Mouse (Mus musculus) hindbrain, postnatal 0 days (tissue): Measurements from ENCODE around the gene Clybl. TPM values are rescaled to one million over a fixed set of nuclear protein-coding genes. Genes with fewer than 3 reads are reported as not detected.

Experiments used
- ATAC-seq: fragments of 200-750 bp; cut with Nextera tagmentation; 2 replicates; pipeline ENCODE4 v1.8.0; 2017; ENCODE audit warnings: mild to moderate bottlenecking, moderate TSS enrichment, moderate library complexity
- DNase-seq: peaks from one replicate; pipeline ENCODE4 v3.0.0-alpha.2; 2015; ENCODE audit warnings: low spot score
- H3K27ac ChIP-seq: fragments of 300-500 bp; sonication (generic); 2 replicates; pipeline ENCODE4 v1.5.1; 2014; ENCODE audit warnings: mild to moderate bottlenecking
- H3K27me3 ChIP-seq: fragments of 300-500 bp; sonication (generic); 2 replicates; pipeline ENCODE4 v1.6.1; 2014; ENCODE audit warnings: low read length, mixed read lengths; ENCODE audit not compliant: insufficient read depth
- H3K36me3 ChIP-seq: fragments of 300-500 bp; sonication (generic); 2 replicates; pipeline ENCODE4 v1.6.1; 2014; ENCODE audit warnings: low read length, mixed read lengths; ENCODE audit not compliant: insufficient read depth
- H3K4me1 ChIP-seq: fragments of 300-500 bp; sonication (generic); 2 replicates; pipeline ENCODE4 v1.6.1; 2014; ENCODE audit warnings: antibody characterized with exemption, low read length, mixed read lengths; ENCODE audit not compliant: insufficient read depth
- H3K4me2 ChIP-seq: fragments of 300-500 bp; sonication (generic); 2 replicates; pipeline ENCODE4 v1.6.1; 2014; ENCODE audit warnings: low read depth, mild to moderate bottlenecking, low read length, moderate library complexity, mixed read lengths
- H3K4me3 ChIP-seq: fragments of 300-500 bp; sonication (generic); 2 replicates; pipeline ENCODE4 v1.5.1; 2014; ENCODE audit warnings: low read length
- H3K9ac ChIP-seq: fragments of 300-500 bp; sonication (generic); replicated peaks from 2 replicates; pipeline ENCODE4 v1.6.1; 2014; ENCODE audit warnings: mild to moderate bottlenecking, low read length, moderate library complexity, mixed read lengths
- H3K9me3 ChIP-seq: fragments of 300-500 bp; sonication (generic); 2 replicates; pipeline ENCODE4 v1.6.1; 2016; ENCODE audit warnings: low read length, mixed read lengths
- CTCF ChIP-seq: IDR thresholded peaks from 2 replicates; pipeline ENCODE4 v1.5.1; 2016; ENCODE audit warnings: antibody characterized with exemption, control low read depth, low read depth
- WGBS: fragments of 180-500 bp; shearing (Covaris S2); extraction: QIAGEN DNeasy Blood & Tissue Kit; methylation state at CpG from one replicate; pipeline ENCODE4 v1.1.7; 2014; 5-methylcytosine and 5-hydroxymethylcytosine counted together
- polyA plus RNA-seq: library from polyadenylated mRNA; unstranded; fragments of >200 nt; fragmentation: Nextera tagmentation; extraction: Ambion mirVana; gene quantifications from 2 replicates; pipeline ENCODE4 v1.2.1, GENCODE M21; 2015
- total RNA-seq: library from RNA; depleted of rRNA; stranded (reverse); fragments of >200 nt; gene quantifications from 2 replicates; pipeline ENCODE4 v1.2.3, GENCODE M21; 2014

The Clybl gene
- total and polyA plus RNA-seq, 2 experiments from 2014 or later: 13.3 to 26.7 TPM

DNA sequence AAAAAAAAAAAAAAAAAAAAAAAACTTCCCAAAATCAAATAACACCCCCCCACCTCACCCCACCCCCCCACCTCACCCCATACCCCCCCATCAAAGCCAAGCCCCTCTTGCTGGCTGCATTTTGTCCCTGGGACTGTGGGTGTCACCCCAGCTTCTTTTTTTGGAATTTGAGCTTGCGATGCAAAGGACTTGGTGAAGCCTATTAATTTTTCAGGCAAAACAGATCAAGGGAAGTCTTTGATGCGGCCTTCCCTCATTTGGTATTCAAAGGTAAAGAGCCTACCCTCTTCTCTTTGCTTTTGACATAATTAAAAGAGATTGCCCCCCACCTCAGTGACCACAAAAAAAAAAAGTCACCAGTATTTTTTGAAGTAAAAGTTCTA, 44.6 kb downstream of the Clybl start:
- no peak overlapping the region for H3K4me2 ChIP-seq
- no peak overlapping the region for H3K4me3 ChIP-seq
- H3K9me3 ChIP-seq: no peaks in the 10 kb centered on the region
- WGBS: 42% methylated on average over 2 of the region's 2 CpGs
- peak overlapping the region; percentile 75; the same call in 1 of the 2 replicates for H3K27ac ChIP-seq
- TF ChIP-seq CTCF: peak; percentile 33
- peaks cover 17% of the 10 kb centered on the region for H3K27me3 ChIP-seq
- peak; percentile 72 for DNase-seq
- H3K36me3 ChIP-seq: no peaks in the 10 kb centered on the region
- no peaks in the 10 kb centered on the region for H3K4me1 ChIP-seq
- no peak overlapping the region for H3K9ac ChIP-seq
- ATAC-seq: no peak

DNA sequence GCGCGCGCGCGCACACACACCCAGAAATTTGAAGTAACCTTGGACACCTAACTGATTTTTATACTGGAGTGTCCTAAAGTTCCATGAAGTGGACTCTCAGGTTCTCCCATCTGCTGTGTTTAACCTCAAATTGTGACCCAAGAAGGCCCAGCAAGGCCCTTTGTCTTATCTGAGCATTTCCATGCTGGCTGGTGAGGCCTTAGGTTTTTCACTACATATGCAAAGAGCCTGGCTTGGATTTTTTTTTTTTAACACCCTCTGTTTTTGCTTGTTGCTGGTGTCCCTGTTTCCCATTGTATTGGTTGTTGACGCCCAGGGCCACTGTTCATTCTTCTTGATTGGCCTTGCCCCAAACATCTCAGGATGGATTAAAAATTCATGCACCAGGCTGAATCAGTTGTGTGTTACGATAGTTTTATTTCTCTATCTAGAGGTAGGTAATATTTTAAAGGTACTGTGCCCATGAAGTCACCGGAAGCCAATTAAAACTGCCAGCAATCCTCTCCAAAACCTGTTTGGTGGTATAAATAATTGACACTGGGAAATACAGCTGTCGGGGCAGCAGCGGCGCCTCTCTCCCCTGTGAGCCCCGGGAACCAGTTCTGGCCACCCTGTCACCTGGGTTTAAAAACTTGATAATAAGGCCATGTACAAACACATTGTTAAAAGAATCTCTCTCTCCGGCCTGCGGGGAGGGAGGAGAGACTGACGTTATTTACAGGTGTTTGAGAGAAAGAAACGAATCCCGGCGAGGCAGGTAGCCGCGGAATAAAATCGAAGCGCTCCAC, 45.4 kb downstream of the Clybl start:
- ATAC-seq: no peak
- H3K9ac ChIP-seq: peak overlapping the region; percentile 35; the same call in 1 of the 2 replicates
- no peak overlapping the region for H3K4me3 ChIP-seq
- peak; percentile 19 for DNase-seq
- H3K36me3 ChIP-seq: no peaks in the 10 kb centered on the region
- peaks cover 22% of the 10 kb centered on the region for H3K27me3 ChIP-seq
- peak overlapping the region; percentile 75 for H3K27ac ChIP-seq
- H3K9me3 ChIP-seq: no peaks in the 10 kb centered on the region
- peak overlapping the region; percentile 29 for H3K4me2 ChIP-seq
- TF ChIP-seq CTCF: no peak
- 39% methylated on average over 22 of the region's 22 CpGs for WGBS
- no peaks in the 10 kb centered on the region for H3K4me1 ChIP-seq

DNA sequence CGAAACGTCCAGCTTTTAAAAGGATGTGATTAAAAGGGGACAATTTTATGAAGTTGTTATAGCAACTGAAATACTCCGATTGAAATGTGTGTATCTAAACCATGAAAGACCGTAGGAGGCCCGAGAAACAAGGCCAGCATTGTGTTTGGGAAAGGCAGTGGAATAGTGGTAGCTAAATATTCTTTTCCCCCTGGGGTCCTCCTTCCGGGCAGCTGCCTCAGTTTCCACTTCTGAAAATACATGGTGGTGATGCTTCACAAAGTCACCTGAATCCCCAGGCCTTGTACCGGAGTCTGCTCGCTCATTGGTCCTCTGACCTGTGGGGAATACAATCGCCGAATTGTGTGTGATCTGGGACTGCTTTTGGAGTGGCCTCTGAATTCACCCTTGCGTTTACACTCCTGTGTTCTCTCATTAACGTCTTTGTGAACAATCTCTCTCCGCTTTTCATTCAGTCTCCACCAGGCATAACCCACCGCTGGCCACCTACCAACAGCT, 46.0 kb downstream of the Clybl start:
- Histone ChIP-seq H3K4me2 (peak overlapping the region; percentile 29; the same call in 1 of the 2 replicates), H3K27ac (peak overlapping the region; percentile 75), H3K4me3 (no peak overlapping the region), H3K4me1 (no peaks in the 10 kb centered on the region), H3K27me3 (peaks cover 22% of the 10 kb centered on the region), H3K36me3 (no peaks in the 10 kb centered on the region), H3K9me3 (no peaks in the 10 kb centered on the region), H3K9ac (0 out of 2 replicates have a peak overlapping the region, but pooled peaks have one; percentile 35)
- DNase-seq: peak; percentile 53
- ATAC-seq: no peak
- TF ChIP-seq CTCF: no peak
- 15% methylated on average over 14 of the region's 14 CpGs for WGBS

DNA sequence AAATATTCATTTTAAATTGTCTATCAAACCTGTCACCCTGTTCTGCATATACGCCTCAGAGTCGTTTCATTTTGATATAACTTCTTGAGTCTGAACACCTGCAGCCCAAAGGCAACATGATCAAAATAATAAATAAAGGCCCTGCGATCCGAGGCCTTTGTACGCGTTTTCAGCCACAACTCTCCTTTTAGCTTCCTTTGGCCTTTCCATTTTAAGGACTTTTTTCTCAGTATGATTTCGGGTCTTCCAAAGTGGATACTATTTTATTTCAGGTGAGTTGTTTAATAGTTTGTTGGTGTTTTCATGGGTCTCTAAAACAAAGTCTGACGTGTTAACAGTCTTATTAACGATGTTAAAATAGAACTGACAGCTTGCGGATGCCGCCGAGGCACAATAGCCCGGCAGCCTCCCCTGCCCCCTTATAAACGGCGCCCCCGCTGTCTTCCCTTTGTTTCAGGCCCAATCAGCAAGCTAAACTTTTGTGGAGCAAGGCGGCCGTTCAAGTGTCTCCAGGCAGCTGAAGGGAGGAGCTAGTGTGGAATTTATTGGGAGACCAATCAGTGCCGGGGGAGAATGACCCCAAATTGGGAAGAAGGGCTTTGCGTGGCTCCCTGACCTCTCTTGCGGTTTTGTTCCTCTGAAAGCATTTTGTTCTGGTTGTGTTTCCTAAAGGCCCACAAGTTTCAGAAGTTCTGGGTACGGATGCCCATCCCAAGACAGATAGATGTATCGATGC, 47.5 kb downstream of the Clybl start:
- no peaks in the 10 kb centered on the region for H3K4me1 ChIP-seq
- H3K36me3 ChIP-seq: no peaks in the 10 kb centered on the region
- no peak for TF ChIP-seq CTCF
- H3K27ac ChIP-seq: peak overlapping the region; percentile 76
- H3K4me3 ChIP-seq: peak overlapping the region; percentile 8; the same call in 1 of the 2 replicates
- DNase-seq: peak; percentile 85
- 14% methylated on average over 23 of the region's 23 CpGs for WGBS
- no peak overlapping the region for H3K9ac ChIP-seq
- peaks cover 22% of the 10 kb centered on the region for H3K27me3 ChIP-seq
- ATAC-seq: peak; percentile 72
- no peaks in the 10 kb centered on the region for H3K9me3 ChIP-seq
- peak overlapping the region; percentile 41 for H3K4me2 ChIP-seq

DNA sequence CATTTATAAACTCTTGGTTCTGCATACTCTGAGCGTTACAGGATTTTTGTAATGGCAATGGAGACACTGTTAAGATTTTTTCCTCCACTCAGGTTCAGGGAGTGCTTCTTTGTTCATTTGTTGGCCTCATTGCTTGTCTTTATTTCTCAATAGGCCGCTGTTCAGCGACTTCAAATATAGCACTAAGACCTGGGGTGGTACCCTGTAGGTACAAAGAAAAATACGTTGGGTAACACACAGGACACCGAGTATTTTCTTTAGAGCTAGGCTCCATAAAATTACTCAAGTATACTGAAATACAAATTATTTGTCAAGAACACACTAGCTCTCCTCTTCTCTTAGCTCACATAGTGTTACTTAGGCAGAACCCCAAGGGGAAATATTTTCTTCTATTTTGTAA, 48.5 kb downstream of the Clybl start:
- Histone ChIP-seq H3K4me3 (no peak overlapping the region), H3K27me3 (peaks cover 22% of the 10 kb centered on the region), H3K36me3 (no peaks in the 10 kb centered on the region), H3K27ac (peak overlapping the region; percentile 76), H3K9me3 (no peaks in the 10 kb centered on the region), H3K4me1 (no peaks in the 10 kb centered on the region), H3K9ac (no peak overlapping the region), H3K4me2 (peak overlapping the region; percentile 21; the same call in 1 of the 2 replicates)
- TF ChIP-seq CTCF: no peak
- 54% methylated on average over 5 of the region's 5 CpGs for WGBS
- DNase-seq (no peak), ATAC-seq (no peak)

- no peak overlapping the region for H3K9ac ChIP-seq
- H3K27me3 ChIP-seq: peaks cover 18% of the 10 kb centered on the region
These were observed 49.1 kb downstream of the Clybl start for GRCm38 (mm10) chr14:122230621-122231025.

More at GRCm38 (mm10) chr14:122230621-122231025, 49.1 kb downstream of the Clybl start:
- H3K4me1 ChIP-seq: no peaks in the 10 kb centered on the region
- peak overlapping the region; percentile 42 for H3K4me2 ChIP-seq
- no peak overlapping the region for H3K4me3 ChIP-seq
- DNase-seq (peak; percentile 88), ATAC-seq (peak; percentile 81)
- no peaks in the 10 kb centered on the region for H3K9me3 ChIP-seq
- H3K36me3 ChIP-seq: no peaks in the 10 kb centered on the region
- 29% methylated on average over 14 of the region's 14 CpGs for WGBS
- TF ChIP-seq CTCF: no peak
- peak overlapping the region; percentile 76 for H3K27ac ChIP-seq
